Mouse (Mus musculus): ENCODE results near the gene Gm8947. TPM values are rescaled to one million over a fixed set of nuclear protein-coding genes. Genes with fewer than 3 reads are reported as not detected.
"Not testable (repeated sequence)": the region's sequence is repeated elsewhere in the genome, so short reads cannot be mapped to it uniquely, and the experiment has no call there.

Gm8947 gene
- not detected for total RNA-seq (2021)

DNA sequence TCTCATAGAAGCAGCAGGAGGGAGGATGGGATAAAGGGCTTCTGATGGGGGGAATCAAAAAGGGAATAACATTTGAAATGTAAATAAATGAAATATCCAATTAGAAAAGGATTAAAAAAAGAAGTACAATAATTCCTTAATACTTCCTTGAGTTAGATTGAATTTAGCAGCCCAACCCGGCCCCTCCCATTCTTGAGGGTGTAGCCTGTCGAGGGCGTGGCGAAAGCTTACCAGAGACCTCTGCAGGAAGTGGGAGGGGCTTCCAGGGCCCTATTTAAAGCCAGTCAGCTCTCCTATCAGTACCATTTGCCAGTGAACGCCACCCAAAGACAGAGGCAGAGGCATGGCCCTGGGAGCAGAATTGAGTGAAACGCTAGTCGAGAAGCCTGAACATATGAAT, at the start of gene Gm8947:
Gm8947 (plus strand) TSS at position 302 of the 400 bp plus-strand sequence.
- intact Hi-C loops (cut with DNase I); DNase-seq (ENCODE audit: low spot score in 2 of 2): not testable (repeated sequence)

DNA sequence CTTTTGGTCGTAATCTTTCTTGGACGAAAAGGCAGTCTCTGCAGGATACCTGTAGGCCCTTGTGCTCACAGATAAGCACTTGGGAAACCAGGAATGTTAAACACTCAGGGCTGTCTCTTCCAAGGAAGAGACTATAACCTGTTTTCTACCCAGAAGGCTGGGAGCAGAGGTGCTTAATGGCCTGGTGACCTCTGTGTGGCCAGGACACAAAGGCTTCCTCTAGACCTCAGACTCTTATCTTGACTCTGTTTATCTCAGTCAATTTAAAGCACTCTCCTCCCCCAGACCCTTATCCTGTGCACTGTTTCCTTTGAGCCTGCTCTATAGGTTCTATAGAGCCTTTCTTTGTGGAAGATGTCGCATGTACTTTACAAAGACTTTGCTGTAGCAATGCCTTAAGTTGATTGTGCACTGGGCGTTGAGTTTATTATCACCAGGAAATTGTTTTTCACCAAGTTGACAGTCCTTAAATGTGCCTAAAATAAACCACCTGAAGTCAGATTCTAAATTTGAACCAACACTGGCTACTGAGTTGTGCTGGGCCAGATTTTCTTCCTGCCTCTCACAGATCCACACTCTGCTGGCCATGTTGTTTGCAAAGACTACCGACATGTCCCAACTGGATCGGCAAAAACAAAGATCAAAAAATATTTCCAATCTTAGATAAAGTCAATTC, 47.6 kb upstream of the Gm8947 start:
- no peak for DNase-seq (ENCODE audit: low spot score in 2 of 2)
- intact Hi-C loops (cut with DNase I), result no loop called here

DNA sequence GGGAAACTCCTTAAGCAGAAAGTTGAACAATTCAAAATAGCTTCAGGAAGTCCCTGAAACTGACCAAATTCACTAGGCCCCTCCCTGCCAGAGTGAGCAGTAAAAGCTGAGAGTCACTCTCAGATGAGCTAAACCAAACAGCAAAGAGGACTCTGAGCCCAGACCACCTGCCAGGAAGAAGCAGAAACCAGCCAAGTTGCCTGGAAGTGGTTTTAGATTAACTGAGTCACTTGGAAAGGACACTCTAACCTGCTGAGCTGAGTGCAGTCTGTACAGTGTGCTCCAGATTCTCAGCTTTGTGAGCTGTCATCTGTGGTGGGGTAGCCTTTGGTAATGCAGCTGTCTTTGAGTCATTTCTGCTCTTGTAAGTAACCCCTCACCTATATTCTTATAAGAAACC, 44.4 kb upstream of the Gm8947 start:
- intact Hi-C loops (cut with DNase I), result no loop called here
- DNase-seq (ENCODE audit: low spot score in 2 of 2), result no peak

DNA sequence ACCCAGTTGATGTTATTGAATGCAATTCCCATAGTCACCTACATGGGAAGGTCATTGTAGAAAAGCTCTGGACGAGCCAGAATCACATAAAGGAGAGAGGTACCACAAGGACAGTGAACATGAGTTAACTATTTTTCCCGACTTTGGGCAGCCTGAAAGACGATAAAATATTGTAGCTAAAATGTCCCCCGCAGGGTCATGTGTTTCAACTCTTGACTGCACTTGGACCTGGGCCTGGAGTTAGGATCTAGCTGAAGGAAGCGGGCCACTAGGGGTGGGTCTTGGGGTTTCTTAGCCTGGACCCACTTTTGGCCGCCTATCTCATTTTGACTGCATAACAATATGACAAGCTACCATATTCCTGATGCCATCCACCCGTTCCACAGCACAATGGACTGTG, 42.0 kb upstream of the Gm8947 start:
- no peak for DNase-seq (ENCODE audit: low spot score in 2 of 2)
- intact Hi-C loops (cut with DNase I), result no loop called here

DNA sequence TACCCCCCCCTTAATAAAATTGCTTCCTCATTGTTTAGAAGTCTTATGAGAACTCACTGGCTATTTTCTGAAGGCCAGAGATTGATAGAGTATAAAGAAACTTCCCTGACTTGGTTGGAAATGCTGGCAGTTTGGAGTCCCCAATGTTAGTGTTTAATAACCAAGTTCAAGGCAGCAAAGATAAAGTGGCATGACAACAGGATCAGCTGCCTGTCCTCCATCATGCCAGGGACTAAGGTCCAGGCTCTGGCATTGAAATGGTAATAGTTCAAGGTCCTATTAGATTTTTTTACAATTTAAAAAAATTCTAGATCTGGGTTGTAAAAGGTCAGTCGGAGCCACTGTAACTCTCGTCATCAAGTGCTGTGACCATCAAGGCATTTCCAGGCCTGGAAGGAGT, 41.1 kb upstream of the Gm8947 start:
- no peak for DNase-seq (ENCODE audit: low spot score in 2 of 2)
- intact Hi-C loops (cut with DNase I), result no loop called here

DNA sequence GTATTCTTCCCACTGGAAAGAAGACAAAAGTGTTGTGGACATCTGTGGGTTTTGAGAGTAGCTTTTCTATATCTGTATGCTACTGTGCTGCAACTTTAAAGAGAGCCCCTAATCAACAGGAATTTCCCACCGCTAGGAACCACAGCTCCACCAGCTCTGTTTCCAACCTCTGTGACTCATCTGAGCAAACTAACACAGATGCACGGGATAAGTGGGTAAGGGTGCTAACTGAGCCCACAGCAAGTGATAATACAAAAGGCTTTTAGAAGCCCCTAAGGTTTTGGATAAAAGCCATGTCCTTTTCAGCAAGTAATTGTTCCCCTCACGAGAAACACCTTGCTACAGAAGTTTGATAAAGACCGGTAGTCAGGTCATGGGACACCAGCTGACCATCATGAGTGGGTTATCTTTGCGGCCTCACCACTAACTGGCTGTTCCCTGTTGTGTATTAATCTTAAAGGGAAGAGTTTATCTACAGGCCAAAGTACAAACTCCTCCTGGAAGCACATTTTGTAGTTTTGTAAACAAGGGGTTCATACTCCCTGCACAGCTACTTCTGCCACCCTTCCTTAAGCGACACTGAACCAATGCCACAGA, 39.0 kb upstream of the Gm8947 start:
- DNase-seq (ENCODE audit: low spot score in 2 of 2), result no peak
- intact Hi-C loops (cut with DNase I), result no loop called here

DNA sequence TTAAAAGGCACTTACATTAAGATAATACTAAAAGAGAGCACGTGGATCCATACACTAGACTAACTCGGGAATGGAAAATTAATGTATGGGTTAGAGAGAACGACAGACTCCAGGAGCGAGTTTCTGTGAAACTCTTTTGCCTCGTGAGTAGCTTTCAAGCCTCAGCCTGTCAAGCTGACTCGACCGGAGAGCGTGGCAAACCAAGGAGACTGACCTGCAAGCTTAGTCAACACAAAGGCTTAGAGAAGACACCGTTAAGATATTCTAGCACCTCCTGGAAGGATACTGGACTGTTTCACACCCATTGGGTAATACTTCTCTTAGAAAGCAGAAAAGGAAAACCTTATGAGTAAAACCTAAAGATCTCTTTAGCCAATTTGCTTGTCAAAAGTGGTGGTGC, 38.0 kb upstream of the Gm8947 start:
- DNase-seq (ENCODE audit: low spot score in 2 of 2); intact Hi-C loops (cut with DNase I): not testable (repeated sequence)

DNA sequence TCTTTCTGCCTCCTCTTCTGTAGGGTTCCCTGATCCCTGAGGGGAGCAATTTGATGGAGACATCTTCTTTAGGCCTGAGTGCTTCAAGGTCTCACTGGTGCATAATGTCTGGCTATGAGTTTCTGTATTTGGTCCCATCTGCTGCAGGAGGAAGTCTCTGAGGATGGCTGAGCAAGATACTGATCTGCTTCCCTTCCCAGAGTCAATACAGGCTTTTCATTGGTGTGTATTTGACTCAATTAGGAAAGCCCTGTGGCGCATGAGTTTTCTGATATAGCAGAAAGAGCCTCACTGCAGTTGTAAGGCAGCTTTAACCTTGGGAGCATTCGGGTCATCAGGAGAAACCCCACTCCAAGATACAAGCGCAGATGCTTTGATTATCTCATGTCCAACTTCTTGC, 36.0 kb upstream of the Gm8947 start:
- DNase-seq (ENCODE audit: low spot score in 2 of 2), result no peak
- intact Hi-C loops (cut with DNase I), result no loop called here

DNA sequence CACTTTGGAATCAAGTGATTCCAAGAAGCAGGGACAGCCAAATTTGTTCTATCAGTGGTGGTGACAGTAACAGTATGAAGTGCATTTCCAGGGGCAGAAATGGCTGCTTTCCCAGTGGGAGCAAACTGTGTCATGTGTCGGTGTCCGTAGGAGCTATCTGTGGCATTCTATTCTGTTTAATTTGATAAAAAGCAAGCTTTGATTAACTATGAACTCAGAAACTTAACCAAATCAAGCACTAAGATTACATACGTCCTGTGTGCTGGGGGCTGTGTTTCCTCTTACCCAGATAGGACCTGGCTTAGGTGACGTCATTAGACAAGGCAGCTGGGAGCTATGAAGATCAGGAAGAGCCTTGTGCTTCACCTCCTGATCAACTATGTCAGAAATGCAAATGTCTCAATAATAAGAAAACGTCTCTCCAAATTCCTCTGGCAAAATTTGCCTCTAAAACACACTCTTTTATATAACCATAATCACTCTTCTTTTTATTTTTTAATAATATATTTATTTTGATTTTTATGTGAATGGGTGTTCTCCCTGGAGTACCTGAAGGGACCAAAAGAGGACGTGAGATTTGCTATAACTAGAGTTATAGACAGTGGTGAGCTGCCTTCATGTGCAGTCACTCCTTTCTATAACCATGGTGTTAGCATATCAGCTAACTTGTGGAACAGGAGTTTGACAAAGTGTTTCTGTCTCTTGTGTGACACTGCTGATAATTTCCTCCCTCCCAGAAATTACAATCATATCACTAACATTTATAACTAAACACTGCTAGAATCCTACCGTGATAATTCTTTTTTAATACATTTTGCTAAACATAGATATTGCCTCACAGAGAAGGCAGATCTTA, 35.2 kb upstream of the Gm8947 start:
- intact Hi-C loops (cut with DNase I), result no loop called here
- no peak for DNase-seq (ENCODE audit: low spot score in 2 of 2)

DNA sequence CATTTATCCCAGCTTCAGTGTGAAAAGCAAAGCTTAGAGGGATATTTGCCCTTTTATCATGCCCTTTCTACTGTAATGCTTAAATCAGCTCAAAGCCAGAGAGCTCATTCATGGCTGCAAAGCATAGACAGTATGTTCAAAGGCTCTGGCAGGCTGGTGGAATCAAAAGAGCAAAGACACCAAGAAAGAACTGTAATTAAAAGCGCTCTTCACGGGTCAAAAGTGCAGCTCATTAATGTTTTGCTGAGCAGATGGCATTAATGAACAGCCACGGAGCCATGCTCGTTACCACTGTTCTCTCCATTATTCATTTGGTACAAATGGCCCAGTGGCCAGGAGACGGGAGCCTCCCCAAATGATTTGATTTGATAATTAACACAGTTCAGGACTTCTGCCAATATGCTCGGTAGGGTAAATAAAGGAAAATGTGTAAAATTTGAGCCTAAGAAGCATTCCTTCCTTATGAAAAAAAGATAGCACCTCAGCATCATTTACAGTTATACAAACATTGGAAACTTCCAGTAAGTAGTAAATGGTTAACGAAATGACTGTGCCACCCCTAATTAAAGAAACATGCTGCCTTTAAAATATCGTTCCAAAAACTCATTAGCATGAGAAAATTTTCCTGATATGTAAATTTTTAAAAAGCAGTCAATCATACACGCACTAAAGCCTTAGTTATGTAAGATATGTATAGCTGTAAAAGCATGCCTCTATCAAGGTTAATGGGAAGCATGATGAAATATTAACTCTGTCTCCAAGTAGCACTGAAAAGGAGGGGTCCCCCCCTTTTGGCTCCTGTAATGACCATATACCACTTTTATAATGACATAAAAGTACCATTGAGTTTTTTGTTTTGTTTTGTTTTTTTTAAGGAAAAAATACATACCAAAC, 34.0 kb upstream of the Gm8947 start:
- intact Hi-C loops (cut with DNase I), result no loop called here

DNA sequence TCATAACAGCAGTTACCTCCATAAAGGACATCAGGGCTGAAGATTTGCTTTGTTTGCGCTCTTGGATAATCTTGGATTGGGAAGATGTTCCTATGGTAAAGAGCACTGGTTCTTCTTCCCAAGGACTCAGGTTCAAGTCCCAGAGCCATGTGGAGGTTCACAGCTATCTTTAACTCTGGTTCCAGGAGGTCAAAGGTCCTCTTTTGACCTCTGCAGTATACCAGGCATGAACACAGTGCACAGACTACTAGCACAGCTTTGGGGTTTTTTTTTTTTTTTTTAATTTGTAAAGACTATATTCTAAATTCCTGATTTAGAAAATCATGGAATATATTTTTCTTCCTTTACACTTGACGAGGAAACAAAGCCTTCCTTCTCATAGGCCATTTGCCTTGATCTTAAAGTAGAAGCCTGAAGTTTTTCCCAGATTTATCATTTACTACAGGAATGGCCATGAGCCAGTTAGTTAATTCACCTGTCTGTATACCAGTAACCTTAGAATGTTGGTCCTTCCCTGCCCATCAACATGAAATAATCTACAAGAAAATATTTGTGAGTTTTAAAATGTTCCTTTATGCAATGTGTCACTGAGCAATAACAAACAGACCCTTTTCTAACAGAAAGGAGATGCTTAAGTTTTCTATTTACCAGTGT, 33.2 kb upstream of the Gm8947 start:
- intact Hi-C loops (cut with DNase I), result no loop called here
- no peak for DNase-seq (ENCODE audit: low spot score in 2 of 2)

More for the DNA sequence above, 34.0 kb upstream of the Gm8947 start:
- DNase-seq (ENCODE audit: low spot score in 2 of 2), result no peak

DNA sequence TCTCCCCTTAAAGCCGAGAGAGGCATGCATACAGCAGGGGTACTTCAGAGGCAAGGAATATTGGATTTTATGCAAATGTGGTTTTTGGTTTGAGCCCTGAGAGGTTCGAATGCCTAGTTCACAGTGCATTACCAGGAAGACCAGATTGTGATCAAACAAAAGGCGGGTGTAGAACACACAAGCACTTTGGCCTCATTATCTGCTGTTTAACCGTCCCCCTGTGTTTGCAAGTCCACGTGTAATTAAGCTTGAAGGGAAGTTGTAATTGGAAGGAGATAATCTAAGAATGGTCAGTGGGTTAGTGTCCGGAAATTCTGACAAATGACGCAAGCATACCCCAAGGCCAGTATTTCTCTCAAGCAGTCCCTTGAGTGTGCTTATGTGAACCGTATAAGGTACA, 26.1 kb upstream of the Gm8947 start:
- intact Hi-C loops (cut with DNase I), result loop anchor here (10.0 kb wide), 1 partner anchor 179 kb away; the partner anchor contains the start of gene Ivns1abp
- no peak for DNase-seq (ENCODE audit: low spot score in 2 of 2)

DNA sequence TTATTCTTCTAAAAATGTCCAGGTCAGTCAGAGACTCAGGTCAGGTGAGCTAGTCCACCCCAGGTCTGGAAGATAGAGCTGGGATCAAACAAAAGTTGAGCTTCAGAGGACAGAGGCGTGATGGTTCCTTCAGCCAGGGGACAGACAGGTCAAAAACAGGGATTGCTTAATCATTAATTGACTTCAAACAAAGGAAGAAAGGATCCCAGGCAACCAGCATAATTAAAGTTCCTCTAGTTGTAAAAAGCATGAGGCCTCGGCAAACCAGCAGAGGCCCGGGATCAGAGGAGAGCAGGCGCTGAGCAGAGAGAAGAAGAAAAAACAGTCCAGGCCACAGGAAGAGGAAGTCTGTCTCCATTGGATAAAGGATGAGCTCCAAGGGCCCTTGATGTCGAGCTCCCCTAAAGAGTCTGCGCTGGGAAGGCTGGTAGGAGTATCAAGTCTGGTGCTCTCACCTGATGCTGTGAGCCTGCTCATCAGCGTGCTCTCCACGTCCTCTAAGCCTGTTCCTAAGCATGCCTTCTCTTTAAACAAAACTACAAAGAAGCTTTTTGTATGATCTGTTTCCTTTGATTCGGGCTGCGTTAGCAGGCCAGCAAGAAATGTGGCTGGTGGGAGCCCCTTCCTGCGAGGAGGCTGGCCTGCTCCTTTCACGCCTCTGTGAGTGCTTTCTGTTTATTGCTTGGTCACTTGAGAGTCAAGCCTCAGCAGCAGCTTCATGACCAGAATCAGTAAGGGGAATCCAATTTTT, 24.7 kb upstream of the Gm8947 start:
- no peak for DNase-seq (ENCODE audit: low spot score in 2 of 2)
- intact Hi-C loops (cut with DNase I), result loop anchor here (10.0 kb wide), 1 partner anchor 177 kb away; the partner anchor contains the start of gene Ivns1abp

DNA sequence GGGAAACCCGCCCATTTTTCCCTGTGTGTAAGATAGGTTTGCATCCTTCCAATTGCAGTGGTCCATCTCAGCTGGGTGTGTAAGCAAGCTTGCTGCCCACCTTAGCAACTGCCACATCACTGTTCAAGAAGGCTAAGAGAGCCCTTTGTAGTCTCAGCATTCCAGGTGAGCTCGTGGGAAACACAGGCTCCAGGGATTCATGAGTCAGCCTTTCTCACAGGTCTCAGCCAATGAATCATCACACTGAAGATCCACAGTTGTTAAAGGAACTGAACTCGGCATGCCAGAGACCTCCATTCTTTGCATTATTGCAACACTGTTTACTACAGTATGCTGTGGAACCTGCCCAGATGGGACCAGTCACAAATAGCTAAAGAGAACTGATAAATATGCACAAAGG, 23.5 kb upstream of the Gm8947 start:
- no peak for DNase-seq (ENCODE audit: low spot score in 2 of 2)
- intact Hi-C loops (cut with DNase I), result loop anchor here (10.0 kb wide), 1 partner anchor 176 kb away; the partner anchor contains the start of gene Ivns1abp

DNA sequence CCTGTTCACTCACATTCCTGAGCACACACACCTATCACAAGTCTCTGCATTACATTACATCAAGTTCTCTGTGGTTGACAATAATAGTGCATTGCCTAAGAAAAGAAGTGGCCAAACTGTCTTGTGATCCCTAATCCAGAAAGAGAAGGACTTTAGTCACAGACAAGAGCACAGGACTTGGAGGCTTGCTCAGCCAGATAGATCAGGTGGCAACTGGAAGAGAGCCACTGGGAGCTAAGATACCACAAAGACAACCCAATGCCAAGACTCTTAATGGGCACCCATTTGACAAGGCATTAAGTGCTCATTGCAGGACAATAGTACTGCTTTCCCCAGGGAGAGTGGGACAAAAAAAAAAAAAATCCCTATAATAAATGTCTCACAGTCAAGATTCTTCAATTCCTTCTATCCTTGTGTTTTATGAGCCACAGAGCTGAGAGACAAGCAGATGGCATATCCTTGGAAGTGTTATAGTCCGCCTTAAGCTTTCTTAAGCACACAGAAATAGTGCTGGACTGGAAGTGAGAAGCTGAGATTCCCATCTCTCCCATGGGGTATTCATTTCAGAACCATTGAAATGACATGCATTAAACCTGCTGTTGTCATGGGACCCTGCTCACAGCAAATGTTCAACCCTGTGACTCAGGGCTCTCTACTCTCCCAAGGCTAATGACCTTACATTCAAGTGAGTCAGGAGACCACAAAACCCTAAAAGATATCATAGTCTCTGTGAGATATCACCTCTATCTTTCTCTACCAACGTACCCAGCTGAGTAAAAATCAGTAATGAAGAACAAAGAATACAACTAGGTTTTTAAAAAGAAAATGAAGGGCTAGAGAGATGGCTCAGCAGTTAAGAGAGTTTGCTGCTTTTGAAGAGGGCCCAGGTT, 20.4 kb upstream of the Gm8947 start:
- intact Hi-C loops (cut with DNase I), result loop anchor here (10.0 kb wide), 1 partner anchor 87 kb away; no protein-coding TSS in a partner anchor
- no peak for DNase-seq (ENCODE audit: low spot score in 2 of 2)

DNA sequence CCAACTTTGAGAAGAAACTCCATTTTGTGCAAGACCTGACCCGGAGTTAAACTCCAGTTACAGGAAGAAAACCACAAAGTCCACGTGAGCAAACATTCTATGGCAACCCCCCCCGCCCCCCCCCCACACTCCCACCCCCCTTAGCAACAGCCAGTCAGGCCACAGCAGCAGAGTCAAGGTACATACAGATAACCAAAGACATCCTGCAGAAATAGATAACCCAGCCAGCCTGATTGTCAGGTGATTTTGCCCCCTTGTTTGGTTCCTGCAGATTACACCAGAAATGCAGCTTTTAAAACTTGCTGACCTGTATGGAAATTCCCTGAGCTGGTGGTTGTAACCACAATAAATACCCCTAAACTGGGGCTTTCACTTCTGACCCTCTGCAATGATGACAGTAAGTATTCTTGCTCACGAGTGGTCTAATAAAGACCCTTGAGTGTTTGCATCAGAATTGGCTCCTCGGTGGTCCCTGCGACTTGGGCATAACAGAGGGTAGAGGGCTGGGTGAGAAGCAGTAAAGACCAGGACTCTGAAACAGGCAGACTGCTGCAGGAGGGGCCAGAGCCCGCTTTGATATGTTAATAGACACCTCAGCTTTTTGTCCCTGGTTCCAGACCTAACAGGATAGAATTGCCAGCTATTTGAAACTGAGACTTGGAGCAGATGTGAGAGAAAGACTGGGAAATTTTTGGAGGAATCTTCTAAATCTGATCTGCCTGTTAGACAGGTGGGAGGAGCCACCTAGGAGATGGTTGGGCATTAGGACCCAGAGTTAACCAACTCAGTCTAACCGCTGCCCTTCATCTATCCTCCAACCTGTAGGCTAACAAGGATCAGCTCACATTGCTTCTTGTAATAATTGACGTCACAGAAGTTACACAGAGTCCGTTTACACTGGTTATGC, 14.9 kb upstream of the Gm8947 start:
- no peak for DNase-seq (ENCODE audit: low spot score in 2 of 2)
- intact Hi-C loops (cut with DNase I), result loop anchor here (10.0 kb wide), 1 partner anchor 92 kb away; no protein-coding TSS in a partner anchor
